ENCODE assay signal across 8 mouse cellular contexts in genomic region chr10:126979121-126979635, GRCm38 (mm10). TPM values are rescaled to one million over a fixed set of nuclear protein-coding genes. Genes with fewer than 3 reads are reported as not detected.
DNase-seq lines count a peak whose midpoint lies in the region; ATAC-seq and TF ChIP-seq lines count a peak whose summit lies in the region.

No protein-coding gene starts in this region.

- WGBS in intestine, embryonic 15.5 days = under 1% methylated on average over 51 of the region's 62 CpGs
- WGBS in liver, postnatal 0 days (ENCODE audit: insufficient replicate concordance) = 0% methylated on average over 34 of the region's 62 CpGs

- peak; percentile 66 for DNase-seq in left cerebral cortex, postnatal 4 days
- no peak for DNase-seq in left cerebral cortex, adult 9 months (ENCODE audit: low spot score in 2 of 2)
- peak; percentile 82 for DNase-seq in cerebellum, adult 11-12 months
- peak; percentile 86 for DNase-seq in gastrocnemius, postnatal 14 days
- peak; percentile 81 for DNase-seq in liver, postnatal 0 days
- peak; percentile 72 for DNase-seq in right cerebral cortex, postnatal 14 days
- DNase-seq in yolk sac, embryonic 10.5 days (ENCODE audit: low spot score) = peak; percentile 40

- intact Hi-C loops in left cerebral cortex, postnatal 4 days (cut with DNase I) = no loop called here
- intact Hi-C loops in gastrocnemius, postnatal 14 days (cut with DNase I; ENCODE audit: low total_unique reads) = no loop called here

- peaks cover 56% of the 10 kb centered on the region for H3K4me1 ChIP-seq in intestine, embryonic 15.5 days (replicated peaks)
- peaks cover 49% of the 10 kb centered on the region for H3K4me1 ChIP-seq in liver, postnatal 0 days (ENCODE audit: insufficient read depth)

- H3K9me3 ChIP-seq in intestine, embryonic 15.5 days = no peaks in the 10 kb centered on the region
- no peaks in the 10 kb centered on the region for H3K9me3 ChIP-seq in liver, postnatal 0 days (ENCODE audit: low read length)

- H3K27me3 ChIP-seq in intestine, embryonic 15.5 days (replicated peaks) = no peaks in the 10 kb centered on the region
- H3K27me3 ChIP-seq in liver, postnatal 0 days (ENCODE audit: insufficient read depth, low read length) = no peaks in the 10 kb centered on the region

- H3K4me3 ChIP-seq in intestine, embryonic 15.5 days (replicated peaks) = peak overlapping the region; percentile 92
- H3K4me3 ChIP-seq in liver, postnatal 0 days (ENCODE audit: low read depth, low read length) = peak overlapping the region; percentile 96

- no peak for TF ChIP-seq EP300 in liver, postnatal 0 days (IDR thresholded peaks at IDR 0.05; ENCODE audit: low read depth)

- ATAC-seq in intestine, embryonic 15.5 days = peak; percentile 7
- ATAC-seq in liver, postnatal 0 days = peak; percentile 41

- peak overlapping the region; percentile 90 for H3K9ac ChIP-seq in intestine, embryonic 15.5 days
- peak overlapping the region; percentile 90 for H3K9ac ChIP-seq in liver, postnatal 0 days (replicated peaks)

- no peak for TF ChIP-seq CTCF in liver, postnatal 0 days (IDR thresholded peaks at IDR 0.05; ENCODE audit: low read depth)

- peak overlapping the region; percentile 88 for H3K4me2 ChIP-seq in intestine, embryonic 15.5 days (replicated peaks)
- H3K4me2 ChIP-seq in liver, postnatal 0 days (ENCODE audit: low read depth, low read length) = peak overlapping the region; percentile 89

- no peaks in the 10 kb centered on the region for H3K36me3 ChIP-seq in intestine, embryonic 15.5 days
- H3K36me3 ChIP-seq in liver, postnatal 0 days (replicated peaks; ENCODE audit: insufficient read depth, low read length) = 0 out of 2 replicates have a peak, but pooled peaks cover 2% of the 10 kb centered on the region

- H3K27ac ChIP-seq in intestine, embryonic 15.5 days = peak overlapping the region; percentile 100
- peak overlapping the region; percentile 100 for H3K27ac ChIP-seq in liver, postnatal 0 days (ENCODE audit: low read depth)

RNA-seq across cellular contexts. Expression of gene Ctdsp2, which starts 0.7 kb away (rescaled TPM):
- 10 to 100 TPM; 57.6 to 61.4 TPM for total RNA-seq in left cerebral cortex, postnatal 4 days (2021)
- total RNA-seq in gastrocnemius, postnatal 14 days (2021) = 100 to 1,000 TPM in 1 of 2 experiments, 10 to 100 TPM in 1; 98.5 to 102 TPM
- polyA plus RNA-seq in intestine, embryonic 15.5 days (2015; fragmentation: Nextera tagmentation; extraction: Ambion mirVana) = 53.6 and 55.2 TPM in 2 replicates
- polyA plus RNA-seq in liver, postnatal 0 days (2015; fragmentation: Nextera tagmentation; extraction: Ambion mirVana) = 10.7 and 11.4 TPM in 2 replicates

RNA-seq across cellular contexts. Expression of gene Avil, which starts 21.3 kb away (rescaled TPM):
- total RNA-seq in left cerebral cortex, postnatal 4 days (2021) = under 1 TPM; 0.12 to 0.16 TPM
- total RNA-seq in gastrocnemius, postnatal 14 days (2021) = under 1 TPM; 0.51 to 0.64 TPM
- 0.10 and 0.21 TPM in 2 replicates for polyA plus RNA-seq in intestine, embryonic 15.5 days (2015; fragmentation: Nextera tagmentation; extraction: Ambion mirVana)
- 0.04 TPM in 1 of 2 replicates, not detected in the other for polyA plus RNA-seq in liver, postnatal 0 days (2015; fragmentation: Nextera tagmentation; extraction: Ambion mirVana)

RNA-seq across cellular contexts. Expression of gene Tsfm, which starts 51.5 kb away (rescaled TPM):
- total RNA-seq in left cerebral cortex, postnatal 4 days (2021) = 10 to 100 TPM; 29.4 to 30.2 TPM
- total RNA-seq in gastrocnemius, postnatal 14 days (2021) = 10 to 100 TPM; 24.8 to 27.9 TPM
- 91.8 and 99.3 TPM in 2 replicates for polyA plus RNA-seq in intestine, embryonic 15.5 days (2015; fragmentation: Nextera tagmentation; extraction: Ambion mirVana)
- polyA plus RNA-seq in liver, postnatal 0 days (2015; fragmentation: Nextera tagmentation; extraction: Ambion mirVana) = 37.7 and 38.4 TPM in 2 replicates

Comparison
In these comparisons a context has a peak if more than half of its experiments do, and no peak if none do; other contexts are left out.
1. DNase-seq: peak in left cerebral cortex, postnatal 4 days (single experiment), cerebellum, adult 11-12 months (single experiment), gastrocnemius, postnatal 14 days (single experiment), liver, postnatal 0 days (single experiment), right cerebral cortex, postnatal 14 days (single experiment) and yolk sac, embryonic 10.5 days (single experiment); none in left cerebral cortex, adult 9 months (0 of 2).